Mouse (Mus musculus) sigmoid colon, adult 10 weeks (tissue): ENCODE measurements around the gene Sntn. TPM values are rescaled to one million over a fixed set of nuclear protein-coding genes. Genes with fewer than 3 reads are reported as not detected.

Experiments
- polyA plus RNA-seq: library from polyadenylated mRNA; stranded (reverse); fragments of 350-450 nt; fragmentation: Illumina TruSeq; extraction: RNeasy Lipid Tissue Mini Kit (QIAGEN cat#74804); gene quantifications from one replicate; pipeline ENCODE4 v1.2.3, GENCODE M21; 2014; ENCODE audit warnings: low read depth, low replicate concordance

Sntn gene
- polyA plus RNA-seq, result not detected

DNA sequence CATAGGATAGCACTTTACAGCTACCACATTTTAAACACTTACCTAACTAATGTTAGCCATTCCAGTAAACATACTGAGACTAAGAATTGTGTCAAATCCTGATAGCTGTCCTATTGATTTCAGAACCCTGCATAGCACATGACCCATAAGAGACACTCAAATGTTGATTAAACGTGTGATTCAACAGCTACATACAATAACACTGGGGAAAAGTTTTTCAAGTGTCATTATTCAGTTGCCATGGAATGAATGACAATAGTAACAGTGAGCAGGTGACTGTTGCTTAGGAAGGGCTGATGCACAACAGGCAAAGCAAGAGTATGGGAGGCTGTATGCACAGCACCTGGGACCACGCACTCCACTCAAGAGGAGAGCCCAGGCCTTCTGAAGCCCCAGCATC lies at the start of gene Sntn:
Sntn (plus strand) TSS at position 301 of the 400 bp plus-strand sequence.

Other genes starting within 250 kb of the Sntn start
- gene Gm281, start 243.6 kb downstream of the Sntn start, polyA plus RNA-seq, result 0.13 TPM